Mouse (Mus musculus) liver, embryonic 15.5 days (tissue): Measurements from ENCODE around the gene Zbtb48. TPM values are rescaled to one million over a fixed set of nuclear protein-coding genes. Genes with fewer than 3 reads are reported as not detected.

Experiments used
- ATAC-seq: fragments of 200-750 bp; cut with Nextera tagmentation; 2 replicates; pipeline ENCODE4 v1.8.0; 2017; ENCODE audit warnings: moderate number of reproducible peaks, mild to moderate bottlenecking, moderate library complexity; ENCODE audit not compliant: insufficient read depth
- H3K27ac ChIP-seq: fragments of 300-500 bp; sonication (generic); replicated peaks from 2 replicates; pipeline ENCODE4 v1.5.1; 2015; ENCODE audit warnings: mild to moderate bottlenecking, inconsistent platforms
- H3K27me3 ChIP-seq: fragments of 300-500 bp; sonication (generic); 2 replicates; pipeline ENCODE4 v1.6.1; 2015; ENCODE audit warnings: mild to moderate bottlenecking, inconsistent platforms
- H3K36me3 ChIP-seq: fragments of 300-500 bp; sonication (generic); replicated peaks from 2 replicates; pipeline ENCODE4 v1.6.1; 2015; ENCODE audit warnings: moderate library complexity, mild to moderate bottlenecking, inconsistent platforms
- H3K4me1 ChIP-seq: fragments of 300-500 bp; sonication (generic); replicated peaks from 2 replicates; pipeline ENCODE4 v1.6.1; 2015; ENCODE audit warnings: inconsistent platforms
- H3K4me2 ChIP-seq: fragments of 300-500 bp; sonication (generic); 2 replicates; pipeline ENCODE4 v1.6.1; 2015; ENCODE audit warnings: moderate library complexity, mild to moderate bottlenecking, inconsistent platforms
- H3K4me3 ChIP-seq: fragments of 300-500 bp; sonication (generic); replicated peaks from 2 replicates; pipeline ENCODE4 v1.5.1; 2015; ENCODE audit warnings: mild to moderate bottlenecking, inconsistent platforms
- H3K9ac ChIP-seq: fragments of 300-500 bp; sonication (generic); 2 replicates; pipeline ENCODE4 v1.6.1; 2015; ENCODE audit warnings: moderate library complexity, mild to moderate bottlenecking, inconsistent platforms
- H3K9me3 ChIP-seq: fragments of 300-500 bp; sonication (generic); replicated peaks from 2 replicates; pipeline ENCODE4 v1.6.1; 2016; ENCODE audit warnings: inconsistent platforms
- WGBS: fragments of 180-500 bp; shearing (Covaris S2); methylation state at CpG from one replicate; pipeline ENCODE4 v1.1.7; 2015; ENCODE audit warnings: mixed read lengths; ENCODE audit not compliant: insufficient replicate concordance; 5-methylcytosine and 5-hydroxymethylcytosine counted together
- polyA plus RNA-seq: library from polyadenylated mRNA; unstranded; fragments of >200 nt; fragmentation: Nextera tagmentation; extraction: Ambion mirVana; gene quantifications from 2 replicates; pipeline ENCODE4 v1.2.1, GENCODE M21; 2015

Gene Zbtb48
- polyA plus RNA-seq, 1 experiment from 2014 or later: 7.8 TPM

- no peaks in the 10 kb centered on the region for H3K9me3 ChIP-seq
- H3K36me3 ChIP-seq: 0 out of 2 replicates have a peak, but pooled peaks cover 5% of the 10 kb centered on the region
- H3K4me1 ChIP-seq: peaks cover 44% of the 10 kb centered on the region
- peaks cover 4% of the 10 kb centered on the region; the same call in 1 of the 2 replicates for H3K27me3 ChIP-seq
- no peak overlapping the region for H3K4me2 ChIP-seq
- no peak overlapping the region for H3K27ac ChIP-seq
- no peak for ATAC-seq
- WGBS: 28% methylated on average over 5 of the region's 5 CpGs
- H3K4me3 ChIP-seq: no peak overlapping the region
- H3K9ac ChIP-seq: no peak overlapping the region
These were observed 1.6 kb upstream of the Zbtb48 start for GRCm38 (mm10) chr4:152029087-152029486.

DNA sequence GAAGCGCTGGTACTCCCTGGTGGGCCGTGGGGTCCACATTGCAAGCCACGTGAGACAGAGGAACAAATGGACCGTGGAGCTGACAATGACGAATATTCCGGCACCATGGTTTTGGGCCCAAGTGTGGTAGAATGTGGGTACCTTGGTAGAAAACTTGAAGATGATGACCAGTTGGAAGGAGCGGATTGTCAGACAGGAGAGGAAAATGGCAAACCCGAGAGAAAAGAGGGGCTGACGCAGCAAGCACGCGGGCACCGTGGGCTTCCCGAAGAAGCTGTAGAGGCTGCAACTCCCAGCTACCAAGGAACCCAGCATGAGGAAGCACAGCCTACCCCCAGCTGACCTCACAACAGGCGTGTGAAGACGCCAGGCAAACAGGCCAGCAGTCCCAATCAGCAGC lies 985 bp upstream of the Zbtb48 start:
- 0 out of 2 replicates have a peak overlapping the region, but pooled peaks have one; percentile 84 for H3K9ac ChIP-seq

GRCm38 (mm10) chr4:152026751-152027508 lies 541 bp downstream of the Zbtb48 start:
- H3K4me1 ChIP-seq: peaks cover 53% of the 10 kb centered on the region

More for the DNA sequence above, 985 bp upstream of the Zbtb48 start:
- 65% methylated on average over 15 of the region's 15 CpGs for WGBS
- Histone ChIP-seq H3K27me3 (no peaks in the 10 kb centered on the region; the same call in 1 of the 2 replicates), H3K9me3 (no peaks in the 10 kb centered on the region), H3K27ac (no peak overlapping the region), H3K4me3 (peak overlapping the region; percentile 84; the same call in 1 of the 2 replicates), H3K36me3 (0 out of 2 replicates have a peak, but pooled peaks cover 7% of the 10 kb centered on the region), H3K4me1 (peaks cover 50% of the 10 kb centered on the region), H3K4me2 (peak overlapping the region; percentile 92)
- ATAC-seq: no peak

DNA sequence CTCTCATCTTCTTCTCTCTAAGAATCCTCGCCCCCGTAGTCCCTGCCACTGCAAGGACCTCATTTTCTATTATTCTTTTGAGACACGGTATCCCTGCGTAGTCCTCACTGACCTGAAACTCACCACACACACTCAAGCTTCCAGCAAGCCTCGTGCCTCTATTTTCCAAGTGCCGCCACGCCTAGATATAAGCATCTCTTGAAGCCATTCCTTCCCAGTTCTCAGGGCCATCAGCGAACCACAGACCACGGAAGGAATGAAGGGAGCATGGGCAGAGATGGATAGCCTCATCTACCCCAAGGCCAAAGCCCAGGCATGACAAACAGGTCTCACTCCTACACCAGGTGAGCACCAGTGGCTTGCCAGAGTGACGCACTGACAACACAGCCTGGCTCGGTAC lies 2.9 kb downstream of the Zbtb48 start:
- 87% methylated on average over 11 of the region's 11 CpGs for WGBS
- Histone ChIP-seq H3K4me2 (0 out of 2 replicates have a peak overlapping the region, but pooled peaks have one; percentile 92), H3K4me1 (peaks cover 53% of the 10 kb centered on the region), H3K27ac (no peak overlapping the region), H3K27me3 (no peaks in the 10 kb centered on the region), H3K9ac (0 out of 2 replicates have a peak overlapping the region, but pooled peaks have one; percentile 84), H3K9me3 (no peaks in the 10 kb centered on the region), H3K36me3 (peaks cover 44% of the 10 kb centered on the region), H3K4me3 (no peak overlapping the region)
- no peak for ATAC-seq

More at GRCm38 (mm10) chr4:152026751-152027508, 541 bp downstream of the Zbtb48 start:
- peak; percentile 69 for ATAC-seq
- Histone ChIP-seq H3K4me3 (peak overlapping the region; percentile 84), H3K27me3 (no peaks in the 10 kb centered on the region; the same call in 1 of the 2 replicates), H3K4me2 (peak overlapping the region; percentile 92), H3K36me3 (peaks cover 20% of the 10 kb centered on the region), H3K9ac (peak overlapping the region; percentile 84), H3K27ac (peak overlapping the region; percentile 85), H3K9me3 (no peaks in the 10 kb centered on the region)
- WGBS: 4% methylated on average over 39 of the region's 41 CpGs

DNA sequence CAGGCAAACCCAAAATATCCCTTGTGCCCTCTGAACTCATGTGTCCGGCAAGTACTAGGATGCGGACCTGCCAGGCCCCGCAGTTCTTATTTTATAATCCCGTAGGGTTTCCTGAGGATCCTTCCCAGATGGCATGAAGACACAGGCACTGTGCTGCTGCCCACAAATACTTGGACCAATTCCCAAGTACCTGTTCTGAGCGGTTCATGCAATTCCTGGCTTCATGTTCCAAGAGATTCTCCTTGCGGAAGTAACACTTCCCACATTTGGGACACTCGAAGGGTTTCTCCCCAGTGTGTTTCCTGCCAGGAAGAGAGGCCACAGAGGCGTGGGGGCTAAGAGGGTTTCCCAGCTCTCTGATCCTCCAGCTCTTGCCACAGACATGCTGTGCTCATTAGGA lies 5.0 kb downstream of the Zbtb48 start:
- Histone ChIP-seq H3K4me3 (no peak overlapping the region), H3K9me3 (no peaks in the 10 kb centered on the region), H3K27ac (no peak overlapping the region), H3K27me3 (no peaks in the 10 kb centered on the region), H3K9ac (no peak overlapping the region), H3K4me2 (no peak overlapping the region), H3K36me3 (peaks cover 52% of the 10 kb centered on the region), H3K4me1 (peaks cover 40% of the 10 kb centered on the region)
- no peak for ATAC-seq
- WGBS: 80% methylated on average over 8 of the region's 8 CpGs

GRCm38 (mm10) chr4:152021568-152022097 lies 5.8 kb downstream of the Zbtb48 start:
- H3K4me1 ChIP-seq: peaks cover 35% of the 10 kb centered on the region
- no peak for ATAC-seq

DNA sequence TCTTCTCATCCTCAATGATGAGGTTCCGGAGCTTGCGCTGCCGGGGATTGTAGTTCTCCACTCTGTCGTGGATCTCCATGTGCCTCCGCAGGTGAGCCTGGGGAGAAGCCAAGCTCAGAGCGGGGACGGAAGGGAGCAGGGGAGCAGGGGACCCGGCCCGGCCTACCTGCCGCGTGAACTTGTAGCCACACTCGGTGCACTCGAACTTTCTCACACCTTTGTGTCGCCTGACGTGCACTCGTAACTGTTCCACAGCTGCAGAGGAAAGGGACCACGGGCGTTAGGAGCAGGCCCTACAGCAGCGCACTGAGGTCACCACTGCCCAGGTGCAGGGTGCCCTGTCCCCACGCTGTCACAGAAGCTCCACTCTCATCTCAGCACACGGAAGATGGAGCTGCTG lies 7.4 kb downstream of the Zbtb48 start:
- no peak for ATAC-seq
- no peak overlapping the region for H3K4me2 ChIP-seq
- 84% methylated on average over 21 of the region's 21 CpGs for WGBS
- no peak overlapping the region for H3K9ac ChIP-seq
- H3K9me3 ChIP-seq: no peaks in the 10 kb centered on the region
- no peaks in the 10 kb centered on the region for H3K27me3 ChIP-seq
- H3K27ac ChIP-seq: no peak overlapping the region
- H3K4me1 ChIP-seq: peaks cover 19% of the 10 kb centered on the region
- H3K4me3 ChIP-seq: no peak overlapping the region
- H3K36me3 ChIP-seq: peaks cover 64% of the 10 kb centered on the region

More at GRCm38 (mm10) chr4:152021568-152022097, 5.8 kb downstream of the Zbtb48 start:
- Histone ChIP-seq H3K27me3 (no peaks in the 10 kb centered on the region), H3K36me3 (peaks cover 53% of the 10 kb centered on the region), H3K9ac (no peak overlapping the region), H3K27ac (no peak overlapping the region), H3K4me2 (no peak overlapping the region), H3K4me3 (no peak overlapping the region), H3K9me3 (no peaks in the 10 kb centered on the region)
- 72% methylated on average over 12 of the region's 12 CpGs for WGBS

GRCm38 (mm10) chr4:152019073-152019472 lies 8.4 kb downstream of the Zbtb48 start:
- no peak for ATAC-seq
- H3K9ac ChIP-seq: no peak overlapping the region
- H3K4me1 ChIP-seq: 0 out of 2 replicates have a peak, but pooled peaks cover 9% of the 10 kb centered on the region
- no peaks in the 10 kb centered on the region for H3K9me3 ChIP-seq
- WGBS: 68% methylated on average over 6 of the region's 6 CpGs
- H3K27ac ChIP-seq: no peak overlapping the region
- H3K4me3 ChIP-seq: no peak overlapping the region
- H3K27me3 ChIP-seq: no peaks in the 10 kb centered on the region
- H3K4me2 ChIP-seq: no peak overlapping the region
- peaks cover 74% of the 10 kb centered on the region for H3K36me3 ChIP-seq

DNA sequence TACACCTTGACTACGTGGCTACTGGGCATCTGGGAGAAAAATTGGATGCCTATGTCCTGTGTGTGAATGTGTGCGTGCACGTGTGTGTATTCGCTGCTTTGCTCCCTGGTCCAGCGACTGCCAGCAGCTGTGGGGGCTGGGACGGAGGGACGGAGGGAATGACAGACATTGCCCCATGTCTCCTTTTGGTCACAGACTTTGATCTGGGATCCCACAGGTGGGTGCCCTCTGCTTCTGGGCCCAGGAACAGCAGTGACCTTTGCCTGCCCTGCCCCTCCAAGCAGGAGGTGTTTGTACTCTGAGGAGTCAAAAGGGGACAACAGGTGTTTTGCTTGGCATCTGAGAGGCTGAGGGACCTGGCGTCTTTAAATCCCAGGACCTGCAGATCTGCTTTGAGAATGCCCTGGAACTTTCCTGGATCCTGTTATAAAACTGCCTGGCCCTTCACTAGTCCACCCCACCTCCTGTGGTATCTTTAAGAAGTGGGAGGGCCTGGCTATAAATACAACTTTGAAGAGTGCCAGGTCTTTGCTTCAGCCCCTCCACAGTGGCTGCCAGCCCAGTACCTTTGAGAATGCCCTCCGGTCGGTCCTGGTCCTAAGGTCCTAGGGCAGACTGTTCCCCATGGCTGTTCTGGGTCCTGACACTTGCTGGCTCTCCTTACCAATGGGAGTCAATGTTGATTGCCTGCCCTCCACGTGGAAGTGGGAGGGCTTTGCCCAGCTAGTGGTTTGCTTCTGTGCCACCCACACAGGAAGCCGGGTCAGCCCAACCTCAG lies 14.2 kb downstream of the Zbtb48 start:
- 72% methylated on average over 12 of the region's 12 CpGs for WGBS
- Histone ChIP-seq H3K9ac (no peak overlapping the region), H3K4me3 (no peak overlapping the region), H3K4me1 (peaks cover 54% of the 10 kb centered on the region), H3K27ac (no peak overlapping the region), H3K36me3 (peaks cover 41% of the 10 kb centered on the region), H3K27me3 (peaks cover 6% of the 10 kb centered on the region), H3K4me2 (no peak overlapping the region), H3K9me3 (no peaks in the 10 kb centered on the region)
- ATAC-seq: no peak

GRCm38 (mm10) chr4:152012109-152012508 lies 15.4 kb downstream of the Zbtb48 start:
- H3K27ac ChIP-seq: 0 out of 2 replicates have a peak overlapping the region, but pooled peaks have one; percentile 3
- peaks cover 41% of the 10 kb centered on the region for H3K36me3 ChIP-seq
- H3K4me1 ChIP-seq: peaks cover 65% of the 10 kb centered on the region
- H3K9me3 ChIP-seq: no peaks in the 10 kb centered on the region
- no peak overlapping the region for H3K4me3 ChIP-seq
- H3K9ac ChIP-seq: no peak overlapping the region
- ATAC-seq: no peak
- no peak overlapping the region for H3K4me2 ChIP-seq
- H3K27me3 ChIP-seq: peaks cover 17% of the 10 kb centered on the region
- 93% methylated on average over 16 of the region's 16 CpGs for WGBS
